Mouse (Mus musculus): ENCODE data around the gene Ptdss2. TPM values are rescaled to one million over a fixed set of nuclear protein-coding genes. Genes with fewer than 3 reads are reported as not detected.
A peak's percentile ranks its signal among the peaks of the same experiment; 100 is the strongest.

Gene Ptdss2
- polyA plus RNA-seq, 1 experiment from 2014 or later: 28.8 TPM

DNA sequence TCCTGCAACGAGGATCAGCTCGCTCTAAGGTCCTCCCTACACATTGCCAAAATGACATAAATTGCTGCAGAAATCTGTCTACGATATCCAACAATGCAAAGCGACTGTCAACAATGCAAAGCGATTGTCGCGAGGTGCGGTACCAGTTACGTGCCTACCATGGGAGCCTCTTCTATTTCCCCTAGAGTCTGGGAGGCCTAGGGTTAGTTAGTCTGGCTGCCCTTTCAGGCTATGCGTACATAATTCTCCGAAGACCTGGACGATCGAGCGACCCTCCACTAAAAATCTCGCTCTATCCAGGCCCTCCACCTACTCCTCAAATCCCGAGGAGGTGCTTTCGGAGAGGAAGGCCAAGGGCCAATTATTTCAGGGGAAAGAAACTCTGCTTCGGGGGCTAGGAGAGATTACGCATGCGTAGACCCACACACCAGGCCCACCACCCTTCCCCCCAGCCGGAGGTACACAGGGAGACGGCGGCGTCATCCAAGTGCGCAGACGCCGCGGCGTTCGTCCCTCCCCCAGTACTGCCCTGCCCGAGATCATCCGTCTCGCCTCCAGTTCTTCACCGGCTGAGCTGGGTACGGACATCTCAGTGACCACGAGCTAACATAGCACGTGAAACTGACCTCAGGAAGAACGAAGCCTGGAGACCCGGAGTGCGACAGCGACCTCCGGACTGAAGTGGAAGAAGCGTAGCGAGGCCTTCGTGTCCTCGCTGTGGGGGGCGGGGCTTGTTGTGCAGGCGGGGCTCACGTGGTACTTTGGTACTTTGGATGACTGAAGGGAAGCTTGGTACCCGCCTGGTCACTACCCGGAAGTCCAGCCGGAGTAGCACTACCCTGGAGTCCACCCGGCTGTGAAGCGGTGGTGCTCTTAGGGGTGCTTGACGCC, 50.2 kb downstream of the Ptdss2 start, which contains the start of gene Rnh1:
Gene Rnh1 (minus strand): TSS at position 742 of the 891 bp plus-strand sequence.
- DNase-seq (ENCODE audit: low spot score): peak; percentile 95

DNA sequence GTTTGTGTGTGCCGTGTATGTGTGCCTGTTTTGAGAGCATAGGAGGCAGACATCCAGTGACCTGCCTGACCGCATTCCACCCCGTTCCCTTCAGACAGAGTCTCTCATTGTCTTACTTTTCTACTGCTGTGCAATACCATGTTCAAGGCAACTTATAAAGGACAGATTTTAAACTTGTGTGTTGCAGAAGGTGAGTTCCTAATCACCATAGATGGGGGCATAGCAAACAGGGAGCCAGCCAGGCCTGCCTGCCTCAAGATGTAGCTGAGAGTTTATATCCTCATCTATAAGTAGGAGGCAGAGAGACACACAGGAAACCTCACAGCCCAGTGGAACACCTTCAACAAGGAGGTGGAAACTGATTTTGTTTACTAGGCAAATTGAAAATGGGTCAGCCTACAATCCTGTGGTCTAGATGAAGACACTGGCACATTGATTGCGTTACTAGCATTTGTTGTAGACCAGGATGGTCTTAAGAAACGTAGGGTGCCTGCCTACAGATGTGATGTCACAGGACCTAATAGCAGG, 51.2 kb downstream of the Ptdss2 start:
- DNase-seq (ENCODE audit: low spot score): no peak

DNA sequence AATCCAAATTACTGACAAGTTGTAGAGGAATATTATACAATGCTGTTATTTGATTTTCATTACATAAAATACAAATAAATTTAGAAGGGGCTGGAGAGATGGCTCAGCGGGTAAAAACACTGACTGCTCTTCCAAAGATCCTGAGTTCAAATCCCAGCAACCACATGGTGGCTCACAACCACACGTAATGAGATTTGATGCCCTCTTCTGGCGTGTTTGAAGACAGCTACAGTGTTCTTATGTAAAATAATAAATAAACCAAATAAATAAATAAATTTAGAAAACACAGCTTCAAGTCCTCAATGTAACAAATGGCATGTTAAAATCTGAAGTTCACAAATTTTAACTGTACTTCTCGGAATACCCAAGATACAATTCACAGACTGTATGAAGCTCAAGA, 52.9 kb downstream of the Ptdss2 start:
- no peak for DNase-seq (ENCODE audit: low spot score)

DNA sequence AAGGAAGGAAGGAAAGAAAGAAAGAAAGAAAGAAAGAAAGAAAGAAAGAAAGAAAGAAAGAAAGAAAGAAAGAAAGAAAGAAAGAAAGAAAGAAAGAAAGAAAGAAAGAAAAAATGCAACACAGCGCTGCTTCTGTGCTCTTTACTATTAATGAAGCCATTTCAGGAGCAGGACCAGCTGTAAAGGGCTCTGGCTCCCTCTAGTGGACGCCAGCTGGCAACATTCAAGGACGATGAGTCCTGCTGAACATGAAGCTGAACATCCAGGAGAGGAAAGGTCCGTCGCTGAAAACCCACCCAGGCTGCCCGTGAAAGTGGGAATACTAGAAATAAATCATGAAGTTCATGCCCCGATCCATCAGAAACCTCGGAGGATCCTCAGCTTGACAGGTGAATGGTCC, 54.0 kb downstream of the Ptdss2 start:
- peak; percentile 85 for DNase-seq (ENCODE audit: low spot score)

- DNase-seq (ENCODE audit: low spot score): no peak
Measured at GRCm38 (mm10) chr7:141188194-141188593, 66.0 kb downstream of the Ptdss2 start.

DNA sequence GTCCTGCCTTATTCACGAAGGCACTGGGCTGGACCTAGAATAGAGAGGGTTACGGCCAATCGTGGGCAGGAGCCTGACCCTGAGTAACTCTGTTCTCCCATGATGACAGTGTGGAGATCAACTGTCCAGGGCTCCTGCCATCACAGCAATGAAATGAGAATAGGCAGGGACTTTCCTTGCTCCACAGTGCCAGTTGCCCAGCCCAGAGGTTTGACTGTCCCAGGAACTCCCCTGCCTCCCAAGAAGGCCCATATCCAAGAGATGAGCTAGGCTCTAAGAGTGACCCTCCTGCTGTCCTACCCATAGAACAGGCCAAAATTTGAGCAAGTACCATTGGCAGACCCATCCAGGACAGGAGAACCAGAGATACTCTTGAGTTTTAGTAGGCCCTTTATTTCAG, 66.6 kb downstream of the Ptdss2 start:
- no peak for DNase-seq (ENCODE audit: low spot score)

GRCm38 (mm10) chr7:141190220-141190619, 68.0 kb downstream of the Ptdss2 start:
- DNase-seq (ENCODE audit: low spot score): no peak

DNA sequence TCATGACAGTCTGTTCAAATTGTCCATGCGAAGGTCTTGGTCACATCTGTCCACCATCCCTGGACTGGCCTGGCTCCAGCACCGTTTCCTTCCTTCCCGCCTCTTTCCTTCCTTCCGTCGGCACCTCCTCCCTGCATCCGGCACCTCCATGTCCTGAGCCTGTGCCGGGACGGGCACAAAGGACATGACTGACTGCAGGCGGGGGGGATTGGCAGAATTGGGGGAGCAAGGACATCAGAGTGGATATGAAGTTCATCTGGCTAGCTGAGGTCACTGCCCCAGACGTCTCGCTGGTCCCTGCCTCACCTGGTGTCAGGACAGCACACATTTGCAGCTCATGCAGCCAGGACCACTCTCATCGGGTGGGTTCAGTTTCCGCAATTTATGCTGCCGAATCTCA, 68.9 kb downstream of the Ptdss2 start:
- no peak for DNase-seq (ENCODE audit: low spot score)

- DNase-seq (ENCODE audit: low spot score): no peak
Measured at GRCm38 (mm10) chr7:141191796-141192685, 69.9 kb downstream of the Ptdss2 start.

DNA sequence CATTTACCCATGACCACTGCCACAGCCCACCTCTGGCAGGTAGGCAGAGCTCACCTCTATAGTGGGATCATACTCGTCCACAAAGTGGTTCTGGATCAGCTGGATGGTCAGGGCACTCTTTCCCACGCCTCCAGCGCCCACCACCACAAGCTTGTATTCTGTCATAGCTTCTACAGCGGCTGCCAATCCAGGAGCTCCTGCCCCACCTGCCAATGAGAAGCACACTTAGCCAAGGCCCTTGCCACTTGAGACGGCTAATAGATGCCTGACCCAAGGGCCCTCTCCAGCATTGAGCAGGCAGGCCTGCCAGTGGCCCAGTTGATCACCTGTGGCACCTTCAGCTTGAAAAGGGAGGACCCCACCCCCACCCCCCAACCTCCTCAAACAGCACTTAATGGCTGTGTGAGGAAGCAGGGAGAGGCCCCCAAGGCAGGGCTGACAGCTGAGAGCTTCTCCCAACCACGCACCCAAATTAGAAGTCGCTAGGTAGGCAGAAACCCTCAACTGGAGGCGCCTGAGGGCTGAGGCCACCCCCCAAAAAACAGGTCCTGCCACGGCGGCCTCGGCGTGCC, 70.7 kb downstream of the Ptdss2 start:
- DNase-seq (ENCODE audit: low spot score): peak; percentile 45

GRCm38 (mm10) chr7:141193348-141193856, 71.2 kb downstream of the Ptdss2 start:
- no peak for DNase-seq (ENCODE audit: low spot score)

DNA sequence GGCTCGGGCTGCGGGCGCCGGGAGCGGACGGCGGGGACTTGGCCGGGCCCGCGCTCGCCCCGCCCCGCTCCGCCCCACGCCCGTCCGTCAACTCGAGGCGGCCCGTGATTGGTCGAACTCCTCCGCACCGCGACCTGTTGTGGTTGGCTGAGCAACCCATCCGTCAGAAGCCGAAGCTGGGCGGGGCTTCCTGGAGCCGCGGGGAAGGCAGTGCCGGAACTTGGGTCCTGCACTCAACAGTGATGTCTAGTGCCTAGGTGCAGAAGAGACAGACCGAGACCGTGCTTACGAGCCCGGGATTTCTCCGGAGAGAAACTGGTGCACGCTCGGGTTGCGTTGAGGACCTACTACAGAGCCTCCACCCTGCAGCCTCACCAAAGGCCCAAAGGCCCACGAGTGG, 71.8 kb downstream of the Ptdss2 start, which contains the start of the genes Hras and Lrrc56:
Gene Hras (minus strand): TSS at position 58 of the 400 bp plus-strand sequence.
Gene Lrrc56 (plus strand): TSS at position 210 of the 400 bp plus-strand sequence.
- peak; percentile 98 for DNase-seq (ENCODE audit: low spot score)

DNA sequence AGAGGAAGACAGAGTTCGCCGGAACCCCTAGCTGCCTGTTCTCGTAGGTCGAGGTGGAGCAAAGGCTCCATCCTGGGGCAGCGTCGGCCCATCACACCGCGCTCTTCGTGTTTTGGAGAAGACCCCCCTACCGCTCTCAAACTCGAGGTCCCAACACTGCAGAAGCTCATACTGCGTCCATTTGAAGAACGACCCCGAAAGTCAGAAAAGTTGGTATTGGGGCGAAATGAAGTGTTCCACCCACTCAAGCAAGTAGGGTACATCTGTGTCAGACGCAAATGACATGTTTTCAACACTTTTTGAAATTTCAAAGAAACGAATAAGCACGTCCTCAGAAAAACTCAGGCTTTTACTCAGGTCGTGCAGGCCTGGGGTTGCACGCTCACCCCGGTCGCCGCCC, 72.2 kb downstream of the Ptdss2 start:
- no peak for DNase-seq (ENCODE audit: low spot score)

DNA sequence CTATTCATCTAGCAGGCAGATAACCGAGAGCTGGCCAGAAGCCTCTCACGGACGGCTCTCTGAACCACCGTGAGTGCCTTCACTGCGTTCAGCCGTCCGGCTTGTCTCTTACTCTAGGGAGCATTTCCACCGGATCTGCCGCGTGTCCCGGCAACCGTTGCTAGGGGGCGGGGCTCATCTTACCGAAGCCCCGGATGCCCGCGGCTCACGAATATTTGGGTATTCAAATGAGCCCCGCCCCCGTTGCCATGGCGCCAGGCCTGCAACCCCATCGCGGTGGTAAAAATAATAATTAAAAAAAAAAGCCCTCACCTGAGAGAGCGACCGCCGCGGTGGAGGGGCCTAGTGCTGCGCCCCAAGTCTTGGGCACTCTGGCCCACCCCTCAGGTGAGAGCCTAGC, 72.6 kb downstream of the Ptdss2 start:
- peak; percentile 92 for DNase-seq (ENCODE audit: low spot score)

- no peak for DNase-seq (ENCODE audit: low spot score)
Measured at GRCm38 (mm10) chr7:141195754-141196153, 73.6 kb downstream of the Ptdss2 start.

- no peak for DNase-seq (ENCODE audit: low spot score)
Measured at GRCm38 (mm10) chr7:141196619-141197282, 74.6 kb downstream of the Ptdss2 start.

DNA sequence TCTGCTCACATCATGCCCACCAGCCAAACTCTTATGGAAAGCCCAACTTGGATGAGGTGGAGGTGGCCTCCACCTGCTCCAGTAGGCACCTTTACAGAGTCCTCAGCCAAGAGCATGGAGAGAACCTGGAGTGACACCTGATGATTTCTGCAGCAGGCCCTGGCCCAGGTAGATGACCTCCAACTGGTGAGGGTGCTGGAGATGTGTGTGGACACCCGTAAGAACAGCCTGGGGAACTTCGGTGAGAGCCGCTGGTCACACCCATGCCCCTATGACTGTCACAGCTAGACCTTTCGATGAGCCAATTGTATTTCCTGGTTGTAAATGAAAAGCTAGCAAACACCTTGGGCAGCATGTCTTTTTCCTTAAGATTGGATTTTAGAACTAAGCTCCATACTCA, 75.9 kb downstream of the Ptdss2 start:
- no peak for DNase-seq (ENCODE audit: low spot score)

GRCm38 (mm10) chr7:141204546-141204945, 82.4 kb downstream of the Ptdss2 start:
- no peak for DNase-seq (ENCODE audit: low spot score)

GRCm38 (mm10) chr7:141205504-141205903, 83.3 kb downstream of the Ptdss2 start:
- DNase-seq (ENCODE audit: low spot score): no peak

- DNase-seq (ENCODE audit: low spot score): no peak
Measured at GRCm38 (mm10) chr7:141206182-141206937, 84.2 kb downstream of the Ptdss2 start.
